Mouse (Mus musculus) urinary bladder, postnatal 36 days (tissue): ENCODE results near the gene Crk.

ENCODE experiments used
- DNase-seq, 2 experiments: peaks; one replicate each; pipeline ENCODE4 v3.0.0; 2022; ENCODE audit warnings: low spot score in 2 of 2, mixed read lengths in 1 of 2

Crk gene

GRCm38 (mm10) chr11:75678747-75679438, at the start of gene Crk:
TSS of gene Crk (plus strand) at chr11:75679259.
- DNase-seq: peak; percentile 97 to 98

- no peak for DNase-seq
These were observed 49.0 kb upstream of the Crk start for GRCm38 (mm10) chr11:75630098-75630497.

GRCm38 (mm10) chr11:75630645-75631229, 48.3 kb upstream of the Crk start, which contains the start of gene Inpp5k:
TSS of gene Inpp5k (plus strand) at chr11:75630988.
- peak; percentile 96 to 97 for DNase-seq

- no peak for DNase-seq
These were observed 47.4 kb upstream of the Crk start for GRCm38 (mm10) chr11:75631561-75632225.

- no peak for DNase-seq
These were observed 46.1 kb upstream of the Crk start for GRCm38 (mm10) chr11:75632921-75633320.

- DNase-seq: no peak
These were observed 44.3 kb upstream of the Crk start for GRCm38 (mm10) chr11:75634801-75635200.

- no peak for DNase-seq
These were observed 43.7 kb upstream of the Crk start for GRCm38 (mm10) chr11:75635315-75635714.

- no peak for DNase-seq
These were observed 35.7 kb upstream of the Crk start for GRCm38 (mm10) chr11:75643323-75643722.

GRCm38 (mm10) chr11:75644684-75645083, 34.4 kb upstream of the Crk start:
- no peak for DNase-seq

GRCm38 (mm10) chr11:75647681-75648211, 31.3 kb upstream of the Crk start:
- DNase-seq: peak in 1 of 2 experiments; percentile 72

GRCm38 (mm10) chr11:75649155-75649561, 29.9 kb upstream of the Crk start:
- DNase-seq: no peak

GRCm38 (mm10) chr11:75650311-75650710, 28.7 kb upstream of the Crk start, which contains the start of gene Myo1c:
TSS of gene Myo1c (plus strand) at chr11:75650504.
- DNase-seq: peak in 1 of 2 experiments; percentile 65

GRCm38 (mm10) chr11:75650958-75651425, 28.1 kb upstream of the Crk start:
- no peak for DNase-seq

GRCm38 (mm10) chr11:75651426-75652221, 27.4 kb upstream of the Crk start:
- peak; percentile 73 to 81 for DNase-seq

GRCm38 (mm10) chr11:75652222-75652941, 26.7 kb upstream of the Crk start:
- no peak for DNase-seq

- peak; percentile 42 to 57 for DNase-seq
These were observed 25.9 kb upstream of the Crk start for GRCm38 (mm10) chr11:75652942-75653684.

- peak; percentile 80 to 82 for DNase-seq
These were observed 25.1 kb upstream of the Crk start for GRCm38 (mm10) chr11:75653781-75654470.

- no peak for DNase-seq
These were observed 24.3 kb upstream of the Crk start for GRCm38 (mm10) chr11:75654471-75655390.
